Mouse (Mus musculus) WW6 (cell line): ENCODE results near the gene H2afx.
"Not testable (repeated sequence)": the region's sequence is repeated elsewhere in the genome, so short reads cannot be mapped to it uniquely, and the experiment has no call there.

Experiments used
- DNase-seq: peaks from one replicate; pipeline ENCODE4 v3.0.0-alpha.2; 2013; ENCODE audit warnings: low read depth, low spot score

H2afx gene

GRCm38 (mm10) chr9:44334396-44335330, at the start of gene H2afx:
Gene H2afx (plus strand): TSS chr9:44334694.
- peak; percentile 97 for DNase-seq

GRCm38 (mm10) chr9:44286256-44286850, 48.1 kb upstream of the H2afx start:
- no peak for DNase-seq

- DNase-seq: no peak
Observed at GRCm38 (mm10) chr9:44287003-44287400, 47.5 kb upstream of the H2afx start.

GRCm38 (mm10) chr9:44287401-44288075, 47.0 kb upstream of the H2afx start:
- no peak for DNase-seq

GRCm38 (mm10) chr9:44288076-44288958, 46.2 kb upstream of the H2afx start, which contains the start of gene Abcg4:
Gene Abcg4 (minus strand): TSS chr9:44288615.
- no peak for DNase-seq

GRCm38 (mm10) chr9:44288959-44289291, 45.6 kb upstream of the H2afx start:
- DNase-seq: no peak

- DNase-seq: no peak
Observed at GRCm38 (mm10) chr9:44292490-44292889, 42.0 kb upstream of the H2afx start.

- DNase-seq: not testable (repeated sequence)
Observed at GRCm38 (mm10) chr9:44300001-44300400, 34.5 kb upstream of the H2afx start.

GRCm38 (mm10) chr9:44305466-44306079, 28.9 kb upstream of the H2afx start, which contains the start of gene Hinfp:
Gene Hinfp (minus strand): TSS chr9:44305671.
- peak; percentile 98 for DNase-seq

- DNase-seq: no peak
Observed at GRCm38 (mm10) chr9:44306532-44306931, 28.0 kb upstream of the H2afx start.

- DNase-seq: no peak
Observed at GRCm38 (mm10) chr9:44307248-44307647, 27.2 kb upstream of the H2afx start.

- DNase-seq: no peak
Observed at GRCm38 (mm10) chr9:44309756-44310155, 24.7 kb upstream of the H2afx start.

GRCm38 (mm10) chr9:44310750-44311135, 23.8 kb upstream of the H2afx start:
- no peak for DNase-seq

GRCm38 (mm10) chr9:44311136-44312134, 23.1 kb upstream of the H2afx start:
- DNase-seq: no peak

- DNase-seq: no peak
Observed at GRCm38 (mm10) chr9:44313476-44314256, 20.8 kb upstream of the H2afx start.

- DNase-seq: no peak
Observed at GRCm38 (mm10) chr9:44314257-44314547, 20.3 kb upstream of the H2afx start.

GRCm38 (mm10) chr9:44314910-44315309, 19.6 kb upstream of the H2afx start:
- DNase-seq: no peak

- DNase-seq: no peak
Observed at GRCm38 (mm10) chr9:44317452-44317851, 17.0 kb upstream of the H2afx start.
